Mouse (Mus musculus) myocyte (in vitro differentiated cells): ENCODE results near the gene Elovl7. TPM values are rescaled to one million over a fixed set of nuclear protein-coding genes. Genes with fewer than 3 reads are reported as not detected.

Source experiments
- H3K27me3 ChIP-seq: one replicate; pipeline ENCODE4 v1.6.1; 2011; ENCODE audit not compliant: control insufficient read depth, insufficient read depth, insufficient read length
- H3K36me3 ChIP-seq: one replicate; pipeline ENCODE4 v1.6.1; 2011; ENCODE audit not compliant: control insufficient read depth, insufficient read depth
- H3K4me2 ChIP-seq: one replicate; pipeline ENCODE4 v1.6.1; 2011; ENCODE audit warnings: low read depth, control low read depth
- H3K4me3 ChIP-seq: one replicate; pipeline ENCODE4 v1.5.1; 2011; ENCODE audit warnings: mild to moderate bottlenecking, control low read depth, moderate library complexity
- H3K79me2 ChIP-seq: one replicate; pipeline ENCODE4 v1.6.1; 2011; ENCODE audit not compliant: control insufficient read depth, insufficient read depth
- H3ac ChIP-seq: one replicate; pipeline ENCODE4 v1.6.1; 2011; ENCODE audit not compliant: control insufficient read depth, insufficient read length
- CEBPB ChIP-seq: IDR thresholded peaks from 2 replicates; pipeline ENCODE4 v1.6.1; 2011; ENCODE audit warnings: mild to moderate bottlenecking, moderate library complexity; ENCODE audit not compliant: poor library complexity, insufficient read depth, severe bottlenecking
- MYOG ChIP-seq, 3 experiments: IDR thresholded peaks; one replicate each; pipeline ENCODE4 v1.6.1; 2011; ENCODE audit warnings: control low read depth in 2 of 3, low read depth in 2 of 3, mild to moderate bottlenecking in 2 of 3; ENCODE audit not compliant: insufficient read length in 2 of 3, control insufficient read depth in 1 of 3, insufficient read depth in 1 of 3
- TCF12 ChIP-seq: IDR thresholded peaks from one replicate; pipeline ENCODE4 v1.6.1; 2011; ENCODE audit warnings: mild to moderate bottlenecking, control low read depth; ENCODE audit not compliant: poor library complexity, insufficient read depth, severe bottlenecking
- polyA plus RNA-seq: library from polyadenylated mRNA; unstranded; fragments of >200 nt; fragmentation: generic; extraction: Trizol; gene quantifications from one replicate; pipeline ENCODE4 v1.2.1, GENCODE M21; 2012; ENCODE audit warnings: missing spikeins

The Elovl7 gene
- polyA plus RNA-seq, 1 experiment = 0.34 TPM

GRCm38 (mm10) chr13:108328406-108329180, 114.4 kb downstream of the Elovl7 start:
- TF ChIP-seq MYOG (IDR thresholded peaks at IDR 0.05; ENCODE audit: control insufficient read depth in 1 of 3, insufficient read depth in 1 of 3, insufficient read length in 2 of 3, low read depth in 2 of 3) = no peak
- Histone ChIP-seq H3K4me3 (no peak overlapping the region), H3ac (no peak overlapping the region), H3K36me3 (no peaks in the 10 kb centered on the region), H3K27me3 (no peaks in the 10 kb centered on the region), H3K79me2 (no peaks in the 10 kb centered on the region), H3K4me2 (no peak overlapping the region)

DNA sequence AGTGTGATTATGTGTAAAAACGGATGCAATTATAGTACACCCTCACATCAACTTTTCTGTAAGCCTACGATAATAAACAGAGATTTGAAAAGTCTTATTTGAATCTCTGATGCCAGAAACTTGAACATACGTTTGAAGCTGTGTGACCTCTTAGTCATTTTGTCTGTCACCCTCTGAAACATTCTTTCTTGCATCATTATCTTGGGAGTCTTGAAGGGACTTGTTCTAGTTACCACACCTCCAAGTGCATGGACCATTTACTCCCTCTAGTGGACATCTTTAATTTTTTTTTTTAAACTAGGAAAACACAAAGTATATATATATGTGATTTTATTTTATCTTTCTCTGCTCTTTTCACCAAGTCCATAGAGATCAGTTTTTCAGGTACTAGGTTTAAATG, 115.5 kb downstream of the Elovl7 start:
- no peaks in the 10 kb centered on the region for H3K79me2 ChIP-seq
- TF ChIP-seq TCF12 (no peak), CEBPB (peak; percentile 51; the same call in 1 of the 2 replicates)
- no peaks in the 10 kb centered on the region for H3K36me3 ChIP-seq
- H3K4me2 ChIP-seq = no peak overlapping the region
- no peak overlapping the region for H3ac ChIP-seq
- H3K4me3 ChIP-seq = no peak overlapping the region
- H3K27me3 ChIP-seq = no peaks in the 10 kb centered on the region

Other genes starting within 250 kb of the Elovl7 start
- gene Smim15, start 170.0 kb upstream of the Elovl7 start, polyA plus RNA-seq = 18.3 TPM
- gene Ndufaf2, start 55.8 kb upstream of the Elovl7 start, polyA plus RNA-seq = 25.4 TPM
- 5.2 TPM for gene Ercc8, start 55.7 kb upstream of the Elovl7 start, polyA plus RNA-seq
- 3.7 TPM for gene Depdc1b, start 101.9 kb downstream of the Elovl7 start, polyA plus RNA-seq
- gene Pde4d, start 235.5 kb downstream of the Elovl7 start, polyA plus RNA-seq = 8.2 TPM